Mouse (Mus musculus) neural tube, embryonic 11.5 days (tissue): ENCODE results near the gene Gsto1. TPM values are rescaled to one million over a fixed set of nuclear protein-coding genes. Genes with fewer than 3 reads are reported as not detected.
A peak's percentile ranks its signal among the peaks of the same experiment; 100 is the strongest.
"Not testable (repeated sequence)": the region's sequence is repeated elsewhere in the genome, so short reads cannot be mapped to it uniquely, and the experiment has no call there.

Experiments
- ATAC-seq: fragments of 200-750 bp; cut with Nextera tagmentation; 2 replicates; pipeline ENCODE4 v1.8.0; 2017; ENCODE audit warnings: moderate number of reproducible peaks, mild to moderate bottlenecking, moderate TSS enrichment, moderate library complexity; ENCODE audit not compliant: insufficient read depth, low FRiP score, low TSS enrichment
- DNase-seq: peaks from one replicate; pipeline ENCODE4 v3.0.0-alpha.2; 2015; ENCODE audit warnings: low spot score
- H3K27ac ChIP-seq: fragments of 300-500 bp; sonication (generic); 2 replicates; pipeline ENCODE4 v1.5.1; 2014; ENCODE audit warnings: low read depth, mild to moderate bottlenecking, low read length
- H3K27me3 ChIP-seq: fragments of 300-500 bp; sonication (generic); 2 replicates; pipeline ENCODE4 v1.6.1; 2014; ENCODE audit warnings: mild to moderate bottlenecking, low read length, mixed read lengths; ENCODE audit not compliant: control insufficient read depth, insufficient read depth
- H3K36me3 ChIP-seq: fragments of 300-500 bp; sonication (generic); 2 replicates; pipeline ENCODE4 v1.6.1; 2014; ENCODE audit warnings: mild to moderate bottlenecking, low read length, moderate library complexity, mixed read lengths; ENCODE audit not compliant: control insufficient read depth, insufficient read depth
- H3K4me1 ChIP-seq: fragments of 300-500 bp; sonication (generic); 2 replicates; pipeline ENCODE4 v1.6.1; 2014; ENCODE audit warnings: low read length, mixed read lengths; ENCODE audit not compliant: control insufficient read depth, insufficient read depth
- H3K4me2 ChIP-seq: fragments of 300-500 bp; sonication (generic); 2 replicates; pipeline ENCODE4 v1.6.1; 2014; ENCODE audit warnings: low read depth, mild to moderate bottlenecking, moderate library complexity
- H3K4me3 ChIP-seq: fragments of 300-500 bp; sonication (generic); 2 replicates; pipeline ENCODE4 v1.5.1; 2014; ENCODE audit warnings: low read depth, low read length
- H3K9ac ChIP-seq: fragments of 300-500 bp; sonication (generic); 2 replicates; pipeline ENCODE4 v1.6.1; 2014; ENCODE audit warnings: mild to moderate bottlenecking, low read length
- H3K9me3 ChIP-seq: fragments of 300-500 bp; sonication (generic); 2 replicates; pipeline ENCODE4 v1.6.1; 2016; ENCODE audit warnings: low read length; ENCODE audit not compliant: control insufficient read depth
- WGBS: fragments of 180-500 bp; shearing (Covaris S2); extraction: QIAGEN DNeasy Blood & Tissue Kit; methylation state at CpG from one replicate; pipeline ENCODE4 v1.1.7; 2014; 5-methylcytosine and 5-hydroxymethylcytosine counted together
- polyA plus RNA-seq: library from polyadenylated mRNA; unstranded; fragments of >200 nt; fragmentation: Nextera tagmentation; extraction: Ambion mirVana; gene quantifications from 2 replicates; pipeline ENCODE4 v1.2.1, GENCODE M21; 2014

Gene Gsto1
- polyA plus RNA-seq, 1 experiment from 2014 or later = 130 TPM

GRCm38 (mm10) chr19:47849735-47850134 lies 5.0 kb upstream of the Gsto1 start:
- no peaks in the 10 kb centered on the region for H3K36me3 ChIP-seq
- H3K27ac ChIP-seq = no peak overlapping the region
- H3K9me3 ChIP-seq = no peaks in the 10 kb centered on the region
- WGBS = 78% methylated on average over 3 of the region's 3 CpGs
- DNase-seq (no peak), ATAC-seq (no peak)
- H3K9ac ChIP-seq = no peak overlapping the region
- no peaks in the 10 kb centered on the region for H3K27me3 ChIP-seq
- H3K4me1 ChIP-seq = no peaks in the 10 kb centered on the region
- H3K4me3 ChIP-seq = no peak overlapping the region
- H3K4me2 ChIP-seq = no peak overlapping the region

GRCm38 (mm10) chr19:47852131-47852530 lies 2.6 kb upstream of the Gsto1 start:
- 91% methylated on average over 3 of the region's 3 CpGs for WGBS
- H3K4me2 ChIP-seq, H3K4me1 ChIP-seq, H3K9me3 ChIP-seq, H3K27ac ChIP-seq, H3K9ac ChIP-seq, H3K27me3 ChIP-seq, H3K4me3 ChIP-seq, ATAC-seq, H3K36me3 ChIP-seq, DNase-seq: not testable (repeated sequence)

GRCm38 (mm10) chr19:47853053-47853452 lies 1.7 kb upstream of the Gsto1 start:
- Histone ChIP-seq H3K4me2 (no peak overlapping the region), H3K36me3 (no peaks in the 10 kb centered on the region), H3K9me3 (no peaks in the 10 kb centered on the region), H3K4me1 (no peaks in the 10 kb centered on the region), H3K4me3 (no peak overlapping the region), H3K27ac (no peak overlapping the region), H3K27me3 (no peaks in the 10 kb centered on the region), H3K9ac (no peak overlapping the region)
- DNase-seq = no peak
- ATAC-seq = no peak
- WGBS = 83% methylated on average over 3 of the region's 3 CpGs

- 21% methylated on average over 13 of the region's 13 CpGs for WGBS
- DNase-seq (peak; percentile 55), ATAC-seq (peak; percentile 66)
- Histone ChIP-seq H3K27ac (peak overlapping the region; percentile 67; the same call in 1 of the 2 replicates), H3K27me3 (no peaks in the 10 kb centered on the region), H3K9me3 (no peaks in the 10 kb centered on the region), H3K4me1 (no peaks in the 10 kb centered on the region), H3K36me3 (no peaks in the 10 kb centered on the region; the same call in 1 of the 2 replicates), H3K4me2 (peak overlapping the region; percentile 95), H3K9ac (peak overlapping the region; percentile 77), H3K4me3 (peak overlapping the region; percentile 61)
Measured at GRCm38 (mm10) chr19:47853951-47854795, 597 bp upstream of the Gsto1 start.

GRCm38 (mm10) chr19:47857957-47858942 lies 3.5 kb downstream of the Gsto1 start:
- ATAC-seq (no peak), DNase-seq (peak; percentile 8)
- Histone ChIP-seq H3K27ac (no peak overlapping the region), H3K4me2 (no peak overlapping the region), H3K27me3 (no peaks in the 10 kb centered on the region), H3K36me3 (no peaks in the 10 kb centered on the region; the same call in 1 of the 2 replicates), H3K4me3 (no peak overlapping the region), H3K4me1 (no peaks in the 10 kb centered on the region), H3K9ac (no peak overlapping the region), H3K9me3 (no peaks in the 10 kb centered on the region)
- 87% methylated on average over 18 of the region's 18 CpGs for WGBS

- H3K27ac ChIP-seq = no peak overlapping the region
- DNase-seq = peak; percentile 6
- H3K9me3 ChIP-seq = no peaks in the 10 kb centered on the region
- no peak overlapping the region for H3K4me2 ChIP-seq
- WGBS = 94% methylated on average over 8 of the region's 8 CpGs
- ATAC-seq = no peak
- no peaks in the 10 kb centered on the region; the same call in 1 of the 2 replicates for H3K36me3 ChIP-seq
- H3K9ac ChIP-seq = no peak overlapping the region
- H3K4me3 ChIP-seq = no peak overlapping the region
- H3K27me3 ChIP-seq = no peaks in the 10 kb centered on the region
- H3K4me1 ChIP-seq = no peaks in the 10 kb centered on the region
Measured at GRCm38 (mm10) chr19:47859180-47859579, 4.4 kb downstream of the Gsto1 start.

GRCm38 (mm10) chr19:47862581-47862980 lies 7.8 kb downstream of the Gsto1 start:
- no peak overlapping the region for H3K4me3 ChIP-seq
- H3K4me1 ChIP-seq = no peaks in the 10 kb centered on the region
- ATAC-seq (no peak), DNase-seq (peak; percentile 7)
- no peaks in the 10 kb centered on the region for H3K9me3 ChIP-seq
- H3K27me3 ChIP-seq = no peaks in the 10 kb centered on the region
- H3K27ac ChIP-seq = no peak overlapping the region
- 95% methylated on average over 3 of the region's 3 CpGs for WGBS
- no peak overlapping the region for H3K9ac ChIP-seq
- H3K4me2 ChIP-seq = no peak overlapping the region
- no peaks in the 10 kb centered on the region; the same call in 1 of the 2 replicates for H3K36me3 ChIP-seq

GRCm38 (mm10) chr19:47864051-47864450 lies 9.3 kb downstream of the Gsto1 start:
- no peak for ATAC-seq
- H3K4me1 ChIP-seq = no peaks in the 10 kb centered on the region
- H3K36me3 ChIP-seq = no peaks in the 10 kb centered on the region
- no peak overlapping the region for H3K4me3 ChIP-seq
- no peak overlapping the region for H3K9ac ChIP-seq
- H3K27ac ChIP-seq = no peak overlapping the region
- WGBS = 98% methylated on average over 9 of the region's 9 CpGs
- no peaks in the 10 kb centered on the region for H3K27me3 ChIP-seq
- DNase-seq = peak; percentile 7
- no peak overlapping the region for H3K4me2 ChIP-seq
- no peaks in the 10 kb centered on the region for H3K9me3 ChIP-seq
